Mouse (Mus musculus): ENCODE data around the gene Prune1. TPM values are rescaled to one million over a fixed set of nuclear protein-coding genes. Genes with fewer than 3 reads are reported as not detected.

Gene Prune1
- polyA plus RNA-seq, 1 experiment from 2014 or later: 26.8 TPM

DNA sequence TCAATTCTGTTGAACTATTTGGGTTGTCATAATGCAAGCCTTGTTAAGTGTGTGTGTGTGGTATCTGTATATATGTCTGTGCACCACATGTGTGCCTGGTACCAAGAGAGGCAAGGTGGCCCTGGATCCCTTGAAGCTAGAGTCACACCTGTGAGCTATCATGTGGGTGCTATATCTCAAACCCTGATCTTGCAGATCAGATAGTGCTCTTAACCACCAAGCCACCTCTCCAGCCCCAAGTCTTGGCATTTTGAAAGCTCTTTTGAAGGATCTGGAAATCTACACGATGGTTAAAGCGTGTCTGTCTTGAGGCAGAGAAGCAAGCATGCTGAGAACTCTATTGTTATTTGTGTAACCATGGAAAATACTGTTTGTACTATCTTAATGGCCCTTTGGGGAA, 71.3 kb downstream of the Prune1 start:
- Histone ChIP-seq H3K36me3 (ENCODE audit: control insufficient read depth, insufficient read depth, low read length) (peaks cover 4% of the 10 kb centered on the region; the same call in 1 of the 2 replicates), H3K27ac (replicated peaks; ENCODE audit: low read depth, low read length) (no peak overlapping the region), H3K4me1 (ENCODE audit: control insufficient read depth, insufficient read depth, low read length) (no peaks in the 10 kb centered on the region), H3K4me3 (ENCODE audit: low read depth, low read length) (no peak overlapping the region), H3K9ac (ENCODE audit: low read length) (no peak overlapping the region), H3K4me2 (ENCODE audit: low read depth, severe bottlenecking) (no peak overlapping the region), H3K9me3 (ENCODE audit: control insufficient read depth, low read length) (no peaks in the 10 kb centered on the region), H3K27me3 (ENCODE audit: control insufficient read depth, insufficient read depth, low read length) (no peaks in the 10 kb centered on the region)
- WGBS: 87% methylated on average over 2 of the region's 2 CpGs
- no peak for DNase-seq (ENCODE audit: low spot score)
- ATAC-seq (ENCODE audit: insufficient number of reproducible peaks, low FRiP score, low TSS enrichment, low read depth): no peak

DNA sequence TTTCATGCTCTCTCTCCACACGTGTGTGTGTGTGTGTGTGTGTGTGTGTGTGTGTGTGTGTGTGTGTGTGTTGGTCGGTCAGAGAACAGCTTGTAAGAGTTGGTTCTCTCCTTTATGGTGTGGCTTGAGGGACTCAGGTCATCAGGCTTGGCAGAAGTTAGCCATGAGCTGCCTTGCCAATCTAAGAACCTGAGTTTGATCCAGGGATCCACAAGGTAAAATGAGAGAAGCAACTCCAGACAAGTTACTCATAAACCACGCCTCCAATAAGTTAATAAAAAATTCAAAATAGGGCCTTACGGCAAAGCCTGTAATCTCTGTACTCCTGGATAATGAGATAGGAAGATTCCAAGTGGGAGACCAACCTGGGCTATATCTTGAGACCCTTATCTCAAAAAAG, 73.6 kb downstream of the Prune1 start:
- H3K4me2 ChIP-seq (ENCODE audit: low read depth, severe bottlenecking): no peak overlapping the region
- WGBS: 88% methylated on average over 4 of the region's 4 CpGs
- no peak for DNase-seq (ENCODE audit: low spot score)
- no peak overlapping the region for H3K9ac ChIP-seq (ENCODE audit: low read length)
- no peaks in the 10 kb centered on the region for H3K9me3 ChIP-seq (ENCODE audit: control insufficient read depth, low read length)
- no peak for ATAC-seq (ENCODE audit: insufficient number of reproducible peaks, low FRiP score, low TSS enrichment, low read depth)
- peaks cover 10% of the 10 kb centered on the region; the same call in 1 of the 2 replicates for H3K36me3 ChIP-seq (ENCODE audit: control insufficient read depth, insufficient read depth, low read length)
- H3K4me3 ChIP-seq (ENCODE audit: low read depth, low read length): no peak overlapping the region
- H3K27ac ChIP-seq (replicated peaks; ENCODE audit: low read depth, low read length): no peak overlapping the region
- no peaks in the 10 kb centered on the region for H3K4me1 ChIP-seq (ENCODE audit: control insufficient read depth, insufficient read depth, low read length)
- H3K27me3 ChIP-seq (ENCODE audit: control insufficient read depth, insufficient read depth, low read length): no peaks in the 10 kb centered on the region

DNA sequence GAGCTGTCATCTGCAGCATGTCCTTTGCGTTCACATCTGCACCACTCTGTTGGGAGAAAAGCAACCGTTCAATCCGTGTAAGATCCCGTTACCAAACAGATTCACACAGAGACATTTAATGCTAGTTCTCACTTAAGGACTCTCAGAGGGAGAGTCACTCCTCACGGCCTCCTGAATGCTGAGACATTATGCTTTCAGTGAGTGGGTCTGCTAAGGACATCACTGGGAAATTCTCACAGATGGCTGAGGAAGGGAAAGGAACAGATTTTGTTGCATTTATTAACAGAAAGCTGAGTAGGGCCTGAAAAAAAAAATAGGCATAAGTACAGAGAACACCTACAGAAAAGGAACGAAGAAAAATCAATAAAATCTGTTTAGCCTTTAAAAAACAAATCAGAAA, 78.0 kb downstream of the Prune1 start:
- H3K4me2 ChIP-seq (ENCODE audit: low read depth, severe bottlenecking): no peak overlapping the region
- no peak overlapping the region for H3K4me3 ChIP-seq (ENCODE audit: low read depth, low read length)
- no peak overlapping the region for H3K27ac ChIP-seq (replicated peaks; ENCODE audit: low read depth, low read length)
- H3K4me1 ChIP-seq (ENCODE audit: control insufficient read depth, insufficient read depth, low read length): no peaks in the 10 kb centered on the region
- H3K27me3 ChIP-seq (ENCODE audit: control insufficient read depth, insufficient read depth, low read length): no peaks in the 10 kb centered on the region
- ATAC-seq (ENCODE audit: insufficient number of reproducible peaks, low FRiP score, low TSS enrichment, low read depth): no peak
- no peak overlapping the region for H3K9ac ChIP-seq (ENCODE audit: low read length)
- no peak for DNase-seq (ENCODE audit: low spot score)
- no peaks in the 10 kb centered on the region for H3K9me3 ChIP-seq (ENCODE audit: control insufficient read depth, low read length)
- 93% methylated on average over 6 of the region's 6 CpGs for WGBS
- H3K36me3 ChIP-seq (ENCODE audit: control insufficient read depth, insufficient read depth, low read length): peaks cover 18% of the 10 kb centered on the region; the same call in 1 of the 2 replicates

Other genes starting within 250 kb of the Prune1 start
- gene Psmd4, start 239.5 kb downstream of the Prune1 start, polyA plus RNA-seq (2014; fragmentation: Nextera tagmentation; extraction: Ambion mirVana): 331 and 340 TPM in 2 replicates
- 15.4 and 17.3 TPM in 2 replicates for gene Pip5k1a, start 175.1 kb downstream of the Prune1 start, polyA plus RNA-seq (2014; fragmentation: Nextera tagmentation; extraction: Ambion mirVana)
- 254 and 281 TPM in 2 replicates for gene Vps72, start 171.1 kb downstream of the Prune1 start, polyA plus RNA-seq (2014; fragmentation: Nextera tagmentation; extraction: Ambion mirVana)
- 0.72 and 0.88 TPM in 2 replicates for gene Tmod4, start 157.6 kb downstream of the Prune1 start, polyA plus RNA-seq (2014; fragmentation: Nextera tagmentation; extraction: Ambion mirVana)
- gene Scnm1, start 148.1 kb downstream of the Prune1 start, polyA plus RNA-seq (2014; fragmentation: Nextera tagmentation; extraction: Ambion mirVana): 67.7 and 76.8 TPM in 2 replicates
- 12.8 and 13.3 TPM in 2 replicates for gene Lysmd1, start 148.0 kb downstream of the Prune1 start, polyA plus RNA-seq (2014; fragmentation: Nextera tagmentation; extraction: Ambion mirVana)
- gene Tnfaip8l2, start 139.7 kb downstream of the Prune1 start, polyA plus RNA-seq (2014; fragmentation: Nextera tagmentation; extraction: Ambion mirVana): 1.6 TPM in 2 replicates
- gene Sema6c, start 121.6 kb downstream of the Prune1 start, polyA plus RNA-seq (2014; fragmentation: Nextera tagmentation; extraction: Ambion mirVana): 12.8 and 15.2 TPM in 2 replicates
- 8.7 and 8.9 TPM in 2 replicates for gene Gabpb2, start 64.2 kb downstream of the Prune1 start, polyA plus RNA-seq (2014; fragmentation: Nextera tagmentation; extraction: Ambion mirVana)
- gene Cdc42se1, start 53.3 kb downstream of the Prune1 start, polyA plus RNA-seq (2014; fragmentation: Nextera tagmentation; extraction: Ambion mirVana): 80.1 and 89.6 TPM in 2 replicates
- gene Mllt11, start 49.9 kb downstream of the Prune1 start, polyA plus RNA-seq (2014; fragmentation: Nextera tagmentation; extraction: Ambion mirVana): 14.8 and 18.2 TPM in 2 replicates
- gene Gm128, start 40.5 kb downstream of the Prune1 start, polyA plus RNA-seq (2014; fragmentation: Nextera tagmentation; extraction: Ambion mirVana): 0.53 and 0.82 TPM in 2 replicates
- gene Bnipl, start 30.9 kb downstream of the Prune1 start, polyA plus RNA-seq (2014; fragmentation: Nextera tagmentation; extraction: Ambion mirVana): 1.1 and 1.6 TPM in 2 replicates
- 34.9 and 35.4 TPM in 2 replicates for gene Mindy1, start 731 bp downstream of the Prune1 start, polyA plus RNA-seq (2014; fragmentation: Nextera tagmentation; extraction: Ambion mirVana)
- 1.6 and 1.8 TPM in 2 replicates for gene Anxa9, start 25.1 kb upstream of the Prune1 start, polyA plus RNA-seq (2014; fragmentation: Nextera tagmentation; extraction: Ambion mirVana)
- 132 and 138 TPM in 2 replicates for gene Cers2, start 32.7 kb upstream of the Prune1 start, polyA plus RNA-seq (2014; fragmentation: Nextera tagmentation; extraction: Ambion mirVana)
- gene Setdb1, start 75.1 kb upstream of the Prune1 start, polyA plus RNA-seq (2014; fragmentation: Nextera tagmentation; extraction: Ambion mirVana): 62.3 and 67.8 TPM in 2 replicates
- gene 4930558C23Rik, start 120.8 kb upstream of the Prune1 start, polyA plus RNA-seq (2014; fragmentation: Nextera tagmentation; extraction: Ambion mirVana): 0.27 TPM in 1 of 2 replicates, not detected in the other
- 32.0 and 37.1 TPM in 2 replicates for gene Arnt, start 152.3 kb upstream of the Prune1 start, polyA plus RNA-seq (2014; fragmentation: Nextera tagmentation; extraction: Ambion mirVana)
- gene Ctsk, start 217.2 kb upstream of the Prune1 start, polyA plus RNA-seq (2014; fragmentation: Nextera tagmentation; extraction: Ambion mirVana): 4.2 and 4.9 TPM in 2 replicates
- gene Ctss, start 244.7 kb upstream of the Prune1 start, polyA plus RNA-seq (2014; fragmentation: Nextera tagmentation; extraction: Ambion mirVana): 5.0 and 5.6 TPM in 2 replicates

Measured in limb, embryonic 11.5 days (tissue).